Mouse (Mus musculus) limb, embryonic 14.5 days (tissue): ENCODE results near the gene Pck2. TPM values are rescaled to one million over a fixed set of nuclear protein-coding genes. Genes with fewer than 3 reads are reported as not detected.

ENCODE experiments used
- ATAC-seq: fragments of 200-750 bp; cut with Nextera tagmentation; 2 replicates; pipeline ENCODE4 v1.8.0; 2017; ENCODE audit warnings: low read depth, moderate number of reproducible peaks, moderate TSS enrichment; ENCODE audit not compliant: low FRiP score
- DNase-seq: peaks from one replicate; pipeline ENCODE4 v3.0.0-alpha.2; 2015; ENCODE audit warnings: low spot score
- H3K27ac ChIP-seq: fragments of 300-500 bp; sonication (generic); replicated peaks from 2 replicates; pipeline ENCODE4 v1.5.1; 2014; ENCODE audit warnings: low read depth, mild to moderate bottlenecking, low read length, moderate library complexity, mixed read lengths
- H3K27me3 ChIP-seq: fragments of 300-500 bp; sonication (generic); 2 replicates; pipeline ENCODE4 v1.6.1; 2014; ENCODE audit warnings: low read length, mixed read lengths; ENCODE audit not compliant: control insufficient read depth, insufficient read depth
- H3K36me3 ChIP-seq: fragments of 300-500 bp; sonication (generic); 2 replicates; pipeline ENCODE4 v1.6.1; 2014; ENCODE audit warnings: mild to moderate bottlenecking, low read length, moderate library complexity, mixed read lengths; ENCODE audit not compliant: control insufficient read depth, insufficient read depth
- H3K4me1 ChIP-seq: fragments of 300-500 bp; sonication (generic); 2 replicates; pipeline ENCODE4 v1.6.1; 2014; ENCODE audit warnings: antibody characterized with exemption, low read length, mixed read lengths; ENCODE audit not compliant: control insufficient read depth, insufficient read depth
- H3K4me2 ChIP-seq: fragments of 300-500 bp; sonication (generic); replicated peaks from 2 replicates; pipeline ENCODE4 v1.6.1; 2014; ENCODE audit warnings: low read depth, mild to moderate bottlenecking, low read length, moderate library complexity; ENCODE audit not compliant: severe bottlenecking
- H3K4me3 ChIP-seq: fragments of 300-500 bp; sonication (generic); replicated peaks from 2 replicates; pipeline ENCODE4 v1.5.1; 2014; ENCODE audit warnings: low read length
- H3K9ac ChIP-seq: fragments of 300-500 bp; sonication (generic); 2 replicates; pipeline ENCODE4 v1.6.1; 2014; ENCODE audit warnings: mild to moderate bottlenecking, low read depth, low read length, moderate library complexity; ENCODE audit not compliant: severe bottlenecking
- H3K9me3 ChIP-seq: fragments of 300-500 bp; sonication (generic); 2 replicates; pipeline ENCODE4 v1.6.1; 2016; ENCODE audit warnings: low read length; ENCODE audit not compliant: control insufficient read depth
- POLR2A ChIP-seq: fragments of 200-500 bp; IDR thresholded peaks from 2 replicates; pipeline ENCODE4 v1.8.0; 2012; ENCODE audit warnings: inconsistent platforms, mild to moderate bottlenecking, moderate library complexity, borderline replicate concordance; ENCODE audit not compliant: insufficient read depth, insufficient read length; ENCODE audit errors: extremely low read depth
- WGBS: fragments of 180-500 bp; shearing (Covaris S2); extraction: QIAGEN DNeasy Blood & Tissue Kit; methylation state at CpG from one replicate; pipeline ENCODE4 v1.1.7; 2014; 5-methylcytosine and 5-hydroxymethylcytosine counted together
- polyA plus RNA-seq, 2 experiments: library from polyadenylated mRNA; depleted of rRNA in 1 of 2; stranded (reverse) in 1 of 2; unstranded in 1 of 2; fragments of >200 nt; fragmentation: Nextera tagmentation in 1 of 2; extraction: Ambion mirVana in 1 of 2; gene quantifications; 2 replicates each; pipeline versions ENCODE4 v1.2.1 to v1.2.3; 2012 to 2014

Pck2 gene
- polyA plus RNA-seq, 2 experiments: 22.5 to 39.3 TPM

DNA sequence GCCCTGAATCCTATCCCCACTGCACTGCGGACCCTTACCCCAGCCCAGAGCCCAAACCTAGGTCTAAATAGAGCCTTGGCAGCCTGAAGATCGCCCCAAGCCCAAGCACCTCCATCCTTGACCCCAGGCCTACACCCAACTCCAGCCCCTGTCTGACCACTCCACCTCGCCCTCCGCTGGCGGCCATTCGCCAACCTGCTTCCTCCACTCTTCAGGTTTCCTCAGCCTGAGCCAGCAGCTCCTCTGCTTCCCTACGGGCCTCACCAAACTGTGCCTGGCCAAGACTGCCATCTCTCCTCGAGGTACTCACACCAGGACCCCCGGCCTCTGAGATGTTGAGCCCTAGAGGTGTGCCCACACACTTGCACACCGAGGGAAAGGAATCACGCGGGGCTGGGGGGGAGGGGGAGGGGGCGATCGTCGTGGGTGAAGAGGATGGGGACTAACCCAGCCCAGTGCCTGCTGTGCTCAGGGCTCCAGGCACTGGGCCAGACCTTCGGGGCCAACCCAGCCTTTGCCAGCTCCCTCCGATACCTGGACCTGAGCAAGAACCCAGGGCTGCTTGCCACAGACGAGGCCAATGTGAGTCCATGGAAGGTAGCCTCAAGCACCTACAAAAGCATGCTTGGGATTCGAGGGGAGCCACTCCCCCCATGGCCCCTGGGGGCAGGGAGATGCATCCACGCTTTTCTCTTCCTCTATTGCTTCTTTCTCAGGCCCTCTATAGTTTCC is 44.4 kb upstream of the Pck2 start:
- ATAC-seq (no peak), DNase-seq (no peak)
- no peak overlapping the region for H3K4me2 ChIP-seq
- peaks cover 4% of the 10 kb centered on the region; the same call in 1 of the 2 replicates for H3K4me1 ChIP-seq
- no peaks in the 10 kb centered on the region for H3K9me3 ChIP-seq
- no peak overlapping the region for H3K4me3 ChIP-seq
- TF ChIP-seq POLR2A: no peak
- 0 out of 2 replicates have a peak, but pooled peaks cover 3% of the 10 kb centered on the region for H3K36me3 ChIP-seq
- H3K27ac ChIP-seq: no peak overlapping the region
- WGBS: 65% methylated on average over 12 of the region's 20 CpGs
- H3K9ac ChIP-seq: no peak overlapping the region
- H3K27me3 ChIP-seq: no peaks in the 10 kb centered on the region

DNA sequence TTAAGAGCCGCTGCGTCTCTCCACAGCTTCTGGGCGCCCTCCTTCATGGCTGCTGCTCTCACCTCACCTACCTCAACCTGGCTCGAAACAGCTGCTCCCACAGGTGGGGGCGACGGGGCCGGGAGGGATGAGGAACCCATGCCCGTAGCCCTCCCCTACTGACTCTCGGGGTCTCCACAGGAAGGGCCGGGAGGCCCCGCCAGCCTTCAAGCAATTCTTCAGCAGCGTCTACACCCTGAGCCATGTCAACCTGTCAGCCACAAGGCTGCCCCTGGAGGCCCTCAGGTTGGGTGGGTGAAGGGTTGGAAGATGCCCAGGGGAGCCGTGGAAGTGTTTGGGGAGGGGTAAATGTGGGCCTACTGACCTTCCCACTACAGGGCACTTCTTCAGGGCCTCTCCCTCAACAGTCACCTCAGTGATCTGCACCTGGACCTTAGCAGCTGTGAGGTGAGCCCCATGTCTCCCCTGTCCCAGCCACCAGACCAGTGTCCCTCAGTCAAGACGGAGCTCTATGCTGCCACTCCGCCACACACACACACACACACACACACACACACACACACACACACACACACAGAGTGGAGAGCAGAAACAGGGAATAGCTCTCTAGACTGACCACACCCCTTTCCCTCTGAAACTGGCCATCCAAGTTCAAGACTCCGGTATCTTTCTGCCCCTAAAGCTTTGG is 43.2 kb upstream of the Pck2 start:
- Histone ChIP-seq H3K9me3 (no peaks in the 10 kb centered on the region), H3K27me3 (no peaks in the 10 kb centered on the region), H3K4me2 (no peak overlapping the region), H3K9ac (no peak overlapping the region), H3K4me3 (no peak overlapping the region), H3K27ac (no peak overlapping the region), H3K36me3 (0 out of 2 replicates have a peak, but pooled peaks cover 3% of the 10 kb centered on the region), H3K4me1 (no peaks in the 10 kb centered on the region)
- WGBS: 61% methylated on average over 13 of the region's 16 CpGs
- ATAC-seq: no peak
- TF ChIP-seq POLR2A: no peak
- DNase-seq: no peak

DNA sequence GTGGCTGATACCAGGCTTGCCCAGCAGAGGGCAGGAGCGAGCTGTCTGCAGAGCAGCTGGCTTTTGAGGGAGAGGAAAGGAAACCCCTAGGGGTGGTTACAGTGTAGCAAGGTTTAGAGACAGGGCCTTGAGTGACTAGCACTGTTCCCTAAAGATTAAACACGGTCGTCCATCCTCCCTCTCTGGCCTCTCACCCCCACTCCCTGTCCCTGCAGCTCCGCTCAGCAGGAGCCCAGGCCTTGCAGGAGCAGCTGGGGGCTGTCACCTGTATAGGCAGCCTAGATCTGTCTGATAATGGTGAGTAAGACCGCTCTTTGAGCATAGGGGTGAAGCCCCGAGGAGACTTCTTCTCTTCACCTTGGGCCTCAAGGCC is 42.6 kb upstream of the Pck2 start:
- ATAC-seq (peak; percentile 62; the same call in 1 of the 2 replicates), DNase-seq (peak; percentile 82)
- Histone ChIP-seq H3K27ac (no peak overlapping the region), H3K36me3 (0 out of 2 replicates have a peak, but pooled peaks cover 3% of the 10 kb centered on the region), H3K9ac (no peak overlapping the region), H3K4me3 (no peak overlapping the region), H3K4me1 (no peaks in the 10 kb centered on the region), H3K27me3 (no peaks in the 10 kb centered on the region), H3K9me3 (no peaks in the 10 kb centered on the region), H3K4me2 (no peak overlapping the region)
- TF ChIP-seq POLR2A: no peak
- 34% methylated on average over 6 of the region's 6 CpGs for WGBS

DNA sequence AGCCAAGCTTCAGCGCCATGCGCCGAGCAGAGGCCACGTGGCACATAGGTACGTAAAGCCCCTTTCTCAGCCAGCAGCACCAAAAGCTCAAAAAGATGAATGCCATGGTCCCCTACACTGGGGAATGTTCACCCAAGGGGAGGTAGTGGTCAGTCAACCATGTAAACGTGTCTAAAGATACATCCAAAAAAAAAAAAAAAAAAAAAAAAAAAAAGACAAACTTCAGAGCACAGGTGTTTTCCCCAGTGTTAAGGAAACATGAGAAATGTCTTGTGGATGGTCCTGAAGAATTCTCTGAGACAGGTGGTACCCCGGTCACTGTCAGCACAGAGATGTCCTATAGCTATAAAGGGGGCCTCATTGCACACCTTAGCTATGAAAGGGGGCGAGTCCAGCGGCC is 34.5 kb upstream of the Pck2 start:
- Histone ChIP-seq H3K36me3 (no peaks in the 10 kb centered on the region), H3K4me3 (no peak overlapping the region), H3K27me3 (no peaks in the 10 kb centered on the region), H3K27ac (no peak overlapping the region), H3K9me3 (no peaks in the 10 kb centered on the region), H3K4me1 (no peaks in the 10 kb centered on the region; the same call in 1 of the 2 replicates), H3K9ac (no peak overlapping the region), H3K4me2 (no peak overlapping the region)
- 91% methylated on average over 9 of the region's 9 CpGs for WGBS
- no peak for ATAC-seq
- no peak for TF ChIP-seq POLR2A
- no peak for DNase-seq

- WGBS: 43% methylated on average over 7 of the region's 7 CpGs
- ATAC-seq: no peak
These were observed 32.3 kb upstream of the Pck2 start for GRCm38 (mm10) chr14:55507801-55508200.

More at GRCm38 (mm10) chr14:55507801-55508200, 32.3 kb upstream of the Pck2 start:
- DNase-seq: no peak
- H3K27ac ChIP-seq: no peak overlapping the region
- H3K27me3 ChIP-seq: no peaks in the 10 kb centered on the region
- H3K9ac ChIP-seq: no peak overlapping the region
- H3K36me3 ChIP-seq: no peaks in the 10 kb centered on the region
- H3K4me3 ChIP-seq: no peak overlapping the region
- no peaks in the 10 kb centered on the region for H3K9me3 ChIP-seq
- no peaks in the 10 kb centered on the region; the same call in 1 of the 2 replicates for H3K4me1 ChIP-seq
- H3K4me2 ChIP-seq: no peak overlapping the region
- no peak for TF ChIP-seq POLR2A
